Mouse (Mus musculus): ENCODE data around the gene Ugt1a6a. TPM values are rescaled to one million over a fixed set of nuclear protein-coding genes. Genes with fewer than 3 reads are reported as not detected.
A peak's percentile ranks its signal among the peaks of the same experiment; 100 is the strongest.

Ugt1a6a gene
- polyA plus RNA-seq, 1 experiment from 2014 or later: 0.16 TPM

DNA sequence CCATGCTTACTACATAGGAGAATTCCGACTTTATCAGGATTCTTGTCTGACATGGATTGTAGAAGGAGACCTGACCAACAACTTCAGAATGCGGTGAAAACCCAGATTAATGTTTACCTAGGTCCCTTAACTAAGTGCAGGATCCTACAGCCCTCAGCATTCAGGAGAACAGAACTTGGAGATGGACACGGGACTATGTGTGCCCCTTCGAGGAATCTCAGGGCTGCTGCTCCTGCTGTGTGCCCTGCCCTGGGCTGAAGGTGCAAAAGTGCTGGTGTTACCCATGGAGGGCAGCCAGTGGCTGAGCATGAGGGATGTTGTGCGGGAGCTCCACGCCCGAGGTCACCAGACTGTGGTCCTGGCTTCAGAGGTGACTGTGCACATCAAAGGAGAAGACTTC, 65.8 kb downstream of the Ugt1a6a start, which contains the start of gene Ugt1a2:
Gene Ugt1a2 (plus strand): TSS at position 146 of the 400 bp plus-strand sequence.
- WGBS: 83% methylated on average over 7 of the region's 7 CpGs
- DNase-seq (ENCODE audit: low spot score): no peak
- Histone ChIP-seq H3K4me1 (peaks cover 5% of the 10 kb centered on the region), H3K27ac (no peak within 1 kb of the TSS), H3K9me3 (replicated peaks) (no peaks in the 10 kb centered on the region; the same call in 1 of the 2 replicates), H3K4me3 (no peak within 1 kb of the TSS), H3K27me3 (ENCODE audit: low read depth, poor library complexity, severe bottlenecking) (no peaks in the 10 kb centered on the region), H3K36me3 (no peaks in the 10 kb centered on the region)

DNA sequence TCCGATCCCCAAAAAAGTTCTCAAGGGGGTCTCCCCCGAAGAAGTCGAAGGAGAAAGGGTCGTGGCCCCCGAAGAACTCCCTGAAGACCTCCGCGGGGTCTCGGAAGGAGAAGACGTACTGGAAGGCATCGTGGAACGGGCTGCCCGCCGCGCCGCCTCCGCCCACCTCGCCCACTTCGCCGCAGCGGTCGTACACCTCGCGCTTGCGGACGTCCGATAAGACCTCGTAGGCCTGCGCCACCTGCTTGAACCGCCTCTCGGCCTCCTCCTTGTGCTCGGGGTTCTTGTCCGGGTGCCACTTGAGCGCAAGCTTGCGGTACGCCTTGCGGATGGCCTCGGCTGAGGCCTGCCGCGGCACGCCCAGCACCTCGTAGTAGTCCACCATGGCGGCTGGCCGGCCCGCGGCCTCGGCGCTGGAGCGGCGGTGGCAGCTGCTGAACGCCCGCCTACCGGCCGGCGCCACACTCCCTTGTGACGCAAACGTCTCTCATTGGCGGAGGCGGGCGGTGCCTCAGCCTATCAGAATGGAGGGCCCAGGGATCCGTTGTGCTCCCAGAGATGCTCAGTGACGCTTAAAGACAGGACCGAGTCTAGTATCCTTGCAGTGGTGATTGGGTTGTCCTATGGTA, 70.8 kb downstream of the Ugt1a6a start, which contains the start of gene Dnajb3:
Gene Dnajb3 (minus strand): TSS at position 489 of the 629 bp plus-strand sequence.
- Histone ChIP-seq H3K4me1 (peaks cover 7% of the 10 kb centered on the region), H3K9me3 (replicated peaks) (peaks cover 2% of the 10 kb centered on the region; the same call in 1 of the 2 replicates), H3K27me3 (ENCODE audit: low read depth, poor library complexity, severe bottlenecking) (0 out of 2 replicates have a peak, but pooled peaks cover 7% of the 10 kb centered on the region), H3K27ac (peak within 1 kb of the TSS; percentile 92), H3K4me3 (peak within 1 kb of the TSS; percentile 63), H3K36me3 (no peaks in the 10 kb centered on the region)
- peak; percentile 88 for DNase-seq (ENCODE audit: low spot score)
- 7% methylated on average over 62 of the region's 62 CpGs for WGBS

DNA sequence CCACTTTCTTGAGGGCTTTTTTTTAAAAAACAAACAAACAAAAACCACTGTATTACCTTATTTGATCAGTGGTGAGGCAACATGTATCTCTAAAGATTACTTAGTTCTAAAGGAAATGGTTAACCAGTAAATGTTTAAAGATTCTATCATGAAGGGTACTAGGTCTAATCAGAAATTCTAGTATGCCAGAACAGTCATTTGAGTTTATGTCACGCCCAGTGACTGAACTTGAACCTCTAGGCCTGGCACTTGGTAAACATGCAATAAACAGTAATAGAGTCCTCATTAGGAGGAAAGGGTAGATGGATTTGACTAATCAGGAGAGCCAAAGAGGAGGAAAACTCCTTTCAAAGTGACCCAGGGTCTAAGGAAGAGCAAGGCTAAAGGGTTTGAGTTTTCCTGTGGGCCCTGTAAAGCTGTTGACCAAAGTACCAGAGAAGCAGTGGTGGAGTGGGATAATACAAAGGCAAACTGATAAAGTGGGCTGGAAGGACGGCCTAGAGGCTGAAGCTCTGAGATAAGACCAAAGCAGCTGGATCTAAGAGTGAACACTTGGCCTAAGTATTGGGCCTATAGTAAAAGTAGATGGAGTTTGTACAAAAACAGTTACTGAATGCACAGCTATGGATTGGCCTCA, 72.4 kb downstream of the Ugt1a6a start:
- Histone ChIP-seq H3K4me3 (no peak overlapping the region), H3K27ac (no peak overlapping the region), H3K4me1 (peaks cover 7% of the 10 kb centered on the region), H3K9me3 (replicated peaks) (peaks cover 9% of the 10 kb centered on the region), H3K27me3 (ENCODE audit: low read depth, poor library complexity, severe bottlenecking) (0 out of 2 replicates have a peak, but pooled peaks cover 7% of the 10 kb centered on the region), H3K36me3 (no peaks in the 10 kb centered on the region)
- DNase-seq (ENCODE audit: low spot score): no peak
- WGBS: 83% methylated on average over 2 of the region's 2 CpGs

GRCm38 (mm10) chr1:88211812-88212211, 77.2 kb downstream of the Ugt1a6a start, which contains the start of gene Ugt1a1:
Ugt1a1 (plus strand) TSS chr1:88211959.
- H3K27me3 ChIP-seq (ENCODE audit: low read depth, poor library complexity, severe bottlenecking): 0 out of 2 replicates have a peak, but pooled peaks cover 6% of the 10 kb centered on the region
- H3K4me3 ChIP-seq: no peak within 1 kb of the TSS
- no peak within 1 kb of the TSS for H3K27ac ChIP-seq
- 71% methylated on average over 8 of the region's 8 CpGs for WGBS
- peaks cover 52% of the 10 kb centered on the region for H3K9me3 ChIP-seq (replicated peaks)
- no peaks in the 10 kb centered on the region for H3K4me1 ChIP-seq
- H3K36me3 ChIP-seq: no peaks in the 10 kb centered on the region
- peak; percentile 41 for DNase-seq (ENCODE audit: low spot score)

DNA sequence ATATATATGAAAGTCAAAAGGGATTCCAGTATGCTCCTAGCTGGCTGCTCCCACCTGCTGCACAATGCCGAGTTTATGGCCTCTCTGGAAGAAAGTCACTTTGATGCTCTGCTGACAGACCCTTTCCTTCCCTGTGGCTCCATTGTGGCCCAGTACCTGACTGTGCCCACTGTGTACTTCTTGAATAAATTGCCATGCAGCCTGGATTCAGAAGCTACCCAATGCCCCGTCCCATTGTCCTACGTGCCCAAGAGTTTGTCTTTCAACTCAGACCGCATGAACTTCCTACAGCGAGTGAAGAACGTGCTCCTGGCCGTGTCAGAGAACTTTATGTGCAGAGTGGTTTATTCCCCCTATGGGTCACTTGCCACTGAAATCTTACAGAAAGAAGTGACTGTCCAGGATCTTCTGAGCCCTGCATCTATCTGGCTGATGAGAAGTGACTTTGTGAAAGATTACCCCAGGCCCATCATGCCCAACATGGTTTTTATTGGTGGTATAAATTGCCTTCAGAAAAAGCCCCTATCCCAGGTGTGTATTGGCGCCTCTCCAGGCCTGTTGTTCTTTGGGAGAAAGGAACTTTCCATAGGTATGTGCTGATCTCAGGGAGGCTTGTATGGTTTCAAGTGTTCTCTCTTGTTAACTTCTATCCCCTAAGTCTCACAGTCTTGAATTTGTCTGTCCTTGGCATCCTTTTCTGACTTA, 77.9 kb downstream of the Ugt1a6a start:
- WGBS: 64% methylated on average over 8 of the region's 8 CpGs
- peaks cover 58% of the 10 kb centered on the region for H3K9me3 ChIP-seq (replicated peaks)
- H3K4me3 ChIP-seq: no peak overlapping the region
- H3K36me3 ChIP-seq: no peaks in the 10 kb centered on the region
- H3K27ac ChIP-seq: no peak overlapping the region
- no peaks in the 10 kb centered on the region for H3K4me1 ChIP-seq
- H3K27me3 ChIP-seq (ENCODE audit: low read depth, poor library complexity, severe bottlenecking): no peaks in the 10 kb centered on the region
- DNase-seq (ENCODE audit: low spot score): peak; percentile 44

GRCm38 (mm10) chr1:88213061-88213460, 78.5 kb downstream of the Ugt1a6a start:
- Histone ChIP-seq H3K27me3 (ENCODE audit: low read depth, poor library complexity, severe bottlenecking) (no peaks in the 10 kb centered on the region), H3K4me1 (no peaks in the 10 kb centered on the region), H3K36me3 (no peaks in the 10 kb centered on the region), H3K27ac (no peak overlapping the region), H3K9me3 (replicated peaks) (peaks cover 61% of the 10 kb centered on the region), H3K4me3 (no peak overlapping the region)
- no peak for DNase-seq (ENCODE audit: low spot score)
- WGBS: 89% methylated on average over 1 of the region's 1 CpGs

GRCm38 (mm10) chr1:88213766-88214461, 79.3 kb downstream of the Ugt1a6a start:
- Histone ChIP-seq H3K36me3 (no peaks in the 10 kb centered on the region), H3K9me3 (replicated peaks) (peaks cover 61% of the 10 kb centered on the region), H3K4me1 (no peaks in the 10 kb centered on the region), H3K4me3 (no peak overlapping the region), H3K27me3 (ENCODE audit: low read depth, poor library complexity, severe bottlenecking) (no peaks in the 10 kb centered on the region), H3K27ac (no peak overlapping the region)
- WGBS: 88% methylated on average over 2 of the region's 2 CpGs
- DNase-seq (ENCODE audit: low spot score): peak; percentile 38

GRCm38 (mm10) chr1:88214462-88214952, 79.9 kb downstream of the Ugt1a6a start:
- Histone ChIP-seq H3K27me3 (ENCODE audit: low read depth, poor library complexity, severe bottlenecking) (no peaks in the 10 kb centered on the region), H3K4me3 (no peak overlapping the region), H3K4me1 (no peaks in the 10 kb centered on the region), H3K27ac (no peak overlapping the region), H3K36me3 (no peaks in the 10 kb centered on the region), H3K9me3 (replicated peaks) (peaks cover 61% of the 10 kb centered on the region)
- no peak for DNase-seq (ENCODE audit: low spot score)
- WGBS: 81% methylated on average over 2 of the region's 2 CpGs

GRCm38 (mm10) chr1:88215466-88216380, 81.1 kb downstream of the Ugt1a6a start:
- WGBS: 72% methylated on average over 10 of the region's 10 CpGs
- no peaks in the 10 kb centered on the region for H3K27me3 ChIP-seq (ENCODE audit: low read depth, poor library complexity, severe bottlenecking)
- no peaks in the 10 kb centered on the region for H3K4me1 ChIP-seq
- DNase-seq (ENCODE audit: low spot score): peak; percentile 39
- H3K4me3 ChIP-seq: no peak overlapping the region
- H3K27ac ChIP-seq: no peak overlapping the region
- H3K9me3 ChIP-seq (replicated peaks): peaks cover 59% of the 10 kb centered on the region
- H3K36me3 ChIP-seq: no peaks in the 10 kb centered on the region

DNA sequence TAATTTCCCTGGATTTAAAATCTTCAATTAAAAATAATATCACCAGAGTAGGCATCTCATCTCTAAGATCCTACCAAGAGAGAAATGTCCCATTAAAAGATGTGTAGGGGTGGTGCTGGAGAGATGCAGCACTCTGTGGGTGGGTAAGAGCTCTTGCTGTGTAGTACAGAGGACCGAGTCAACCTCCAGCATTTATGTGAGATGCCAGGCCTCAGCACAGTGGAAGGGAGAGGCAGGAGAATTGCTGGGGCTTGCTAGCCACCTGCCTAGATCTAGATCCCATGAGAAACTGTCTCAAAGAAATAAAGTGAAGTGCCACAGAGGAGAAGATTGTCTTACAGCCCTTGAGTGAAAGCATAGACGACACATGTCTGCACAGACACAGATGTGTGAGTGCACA, 81.9 kb downstream of the Ugt1a6a start:
- DNase-seq (ENCODE audit: low spot score): no peak
- H3K27ac ChIP-seq: no peak overlapping the region
- H3K27me3 ChIP-seq (ENCODE audit: low read depth, poor library complexity, severe bottlenecking): no peaks in the 10 kb centered on the region
- H3K36me3 ChIP-seq: no peaks in the 10 kb centered on the region
- peaks cover 56% of the 10 kb centered on the region for H3K9me3 ChIP-seq (replicated peaks)
- 68% methylated on average over 2 of the region's 2 CpGs for WGBS
- H3K4me3 ChIP-seq: no peak overlapping the region
- no peaks in the 10 kb centered on the region for H3K4me1 ChIP-seq

GRCm38 (mm10) chr1:88217144-88217543, 82.5 kb downstream of the Ugt1a6a start:
- Histone ChIP-seq H3K36me3 (no peaks in the 10 kb centered on the region), H3K27ac (no peak overlapping the region), H3K4me3 (no peak overlapping the region), H3K9me3 (replicated peaks) (peaks cover 50% of the 10 kb centered on the region), H3K27me3 (ENCODE audit: low read depth, poor library complexity, severe bottlenecking) (no peaks in the 10 kb centered on the region), H3K4me1 (no peaks in the 10 kb centered on the region)
- peak; percentile 40 for DNase-seq (ENCODE audit: low spot score)
- 67% methylated on average over 2 of the region's 2 CpGs for WGBS

Measured in limb, embryonic 10.5 days (tissue).